Mouse (Mus musculus) urinary bladder, postnatal 36 days (tissue): ENCODE data around the gene Dkkl1.
A peak's percentile ranks its signal among the peaks of the same experiment; 100 is the strongest.

Experiments
- DNase-seq, 2 experiments: peaks; one replicate each; pipeline ENCODE4 v3.0.0; 2022; ENCODE audit warnings: low spot score in 2 of 2, mixed read lengths in 1 of 2

Dkkl1 gene

GRCm38 (mm10) chr7:45211851-45212251 lies at the start of gene Dkkl1:
Gene Dkkl1 (minus strand): TSS chr7:45212147.
- peak in 1 of 2 experiments; percentile 15 for DNase-seq

DNA sequence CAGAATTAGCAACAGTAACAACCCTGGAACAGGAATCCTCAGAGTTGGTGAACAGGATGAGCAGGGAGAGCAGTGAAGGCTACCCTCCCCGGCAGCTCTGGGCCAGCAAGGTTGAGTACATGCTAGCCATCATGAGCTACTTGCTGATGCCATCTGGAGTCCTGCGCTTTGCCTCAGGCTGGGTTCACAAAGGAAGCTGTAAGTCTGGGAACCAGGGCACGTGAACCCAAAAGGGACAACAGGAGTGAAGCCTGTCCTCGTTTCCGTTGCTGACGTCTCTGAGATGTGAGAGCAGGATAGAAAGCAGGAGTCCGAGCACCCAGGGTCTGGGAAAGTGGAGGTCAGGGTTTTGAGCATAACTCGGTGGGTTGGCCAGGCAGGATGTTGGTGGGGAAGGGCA lies 47.3 kb upstream of the Dkkl1 start:
- no peak for DNase-seq

DNA sequence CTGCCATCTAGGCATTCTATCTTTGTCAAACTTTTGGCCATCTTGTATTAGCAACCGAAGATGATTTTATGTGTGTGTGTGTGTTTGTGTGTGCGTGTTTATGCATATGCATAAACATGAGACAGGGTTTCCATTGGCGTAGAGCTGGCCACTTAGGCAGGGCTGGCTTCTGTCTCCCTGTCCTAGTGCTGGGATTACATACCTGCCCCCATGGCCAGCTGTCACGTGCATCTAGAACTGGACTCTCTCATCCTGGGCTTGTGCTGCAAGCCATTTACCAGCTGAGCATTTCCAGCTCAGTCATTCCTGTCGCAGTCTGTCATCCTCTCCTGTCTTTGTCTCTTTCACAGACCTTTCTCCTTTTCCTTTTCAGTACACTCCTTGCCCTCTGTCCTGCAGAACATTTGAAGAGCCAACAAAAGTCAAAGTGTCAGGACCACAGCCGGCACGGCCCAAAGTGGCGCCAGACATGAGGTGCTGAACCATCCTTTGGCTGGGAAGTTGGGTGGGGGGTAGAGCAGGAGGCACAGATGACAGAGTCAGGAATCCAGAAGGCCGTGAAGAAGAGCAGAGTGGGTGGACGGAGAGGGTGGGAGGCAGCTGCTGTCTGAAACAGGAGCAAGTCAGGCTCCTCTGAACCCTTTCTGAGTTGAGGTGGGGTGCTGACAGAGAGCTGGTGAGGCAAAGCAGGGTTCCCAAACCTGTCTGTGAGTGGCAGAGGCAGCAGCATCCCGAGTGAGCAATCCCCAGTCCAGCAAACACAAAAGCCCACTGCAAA lies 45.3 kb upstream of the Dkkl1 start:
- no peak for DNase-seq

- peak in 1 of 2 experiments; percentile 63 for DNase-seq
These were observed 43.9 kb upstream of the Dkkl1 start for GRCm38 (mm10) chr7:45255822-45256221.

- DNase-seq: no peak
These were observed 41.9 kb upstream of the Dkkl1 start for GRCm38 (mm10) chr7:45253806-45254205.

DNA sequence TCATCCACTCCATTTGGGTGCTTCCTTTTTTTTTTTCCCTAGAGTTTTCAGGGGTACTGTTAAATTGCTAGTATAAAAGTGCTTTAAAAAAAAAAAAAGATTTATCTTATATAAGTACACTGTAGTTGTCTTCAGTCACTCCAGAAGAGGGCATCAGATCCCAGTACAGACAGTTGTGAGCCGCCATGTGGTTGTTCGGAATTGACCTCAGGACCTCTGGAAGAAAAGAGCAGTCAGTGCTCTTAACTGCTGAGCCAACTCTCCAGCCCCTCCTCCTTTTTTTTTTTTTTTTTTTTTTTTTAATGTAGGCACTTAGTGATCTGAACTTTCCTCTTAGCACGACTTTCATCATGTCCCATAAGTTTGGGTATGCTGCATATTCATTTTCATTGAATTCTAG lies 35.7 kb upstream of the Dkkl1 start:
- DNase-seq: no peak

GRCm38 (mm10) chr7:45241389-45241749 lies 29.4 kb upstream of the Dkkl1 start:
- DNase-seq: no peak

- DNase-seq: no peak
These were observed 28.9 kb upstream of the Dkkl1 start, which contains the start of gene Slc6a16 for GRCm38 (mm10) chr7:45240633-45241388. Gene Slc6a16 (plus strand): TSS chr7:45241085.

DNA sequence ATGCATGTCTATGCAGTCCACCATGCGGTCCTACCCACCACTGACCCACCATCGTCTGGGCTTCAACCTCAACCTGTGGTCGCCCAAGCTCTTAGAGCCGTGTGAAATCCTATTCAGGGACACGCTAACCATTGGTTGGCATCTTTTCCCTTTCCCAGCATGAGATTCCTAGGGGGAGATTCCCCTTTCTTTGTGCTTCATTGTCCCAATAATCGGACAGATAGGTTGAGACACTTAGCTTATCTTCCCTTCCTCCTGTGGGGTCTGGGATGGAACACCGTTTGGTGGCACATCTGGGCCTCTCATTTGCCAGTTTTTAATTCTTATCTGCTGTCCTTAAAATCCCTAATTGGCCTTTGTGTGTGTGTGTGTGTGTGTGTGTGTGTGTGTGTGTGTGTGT lies 28.2 kb upstream of the Dkkl1 start:
- DNase-seq: no peak

DNA sequence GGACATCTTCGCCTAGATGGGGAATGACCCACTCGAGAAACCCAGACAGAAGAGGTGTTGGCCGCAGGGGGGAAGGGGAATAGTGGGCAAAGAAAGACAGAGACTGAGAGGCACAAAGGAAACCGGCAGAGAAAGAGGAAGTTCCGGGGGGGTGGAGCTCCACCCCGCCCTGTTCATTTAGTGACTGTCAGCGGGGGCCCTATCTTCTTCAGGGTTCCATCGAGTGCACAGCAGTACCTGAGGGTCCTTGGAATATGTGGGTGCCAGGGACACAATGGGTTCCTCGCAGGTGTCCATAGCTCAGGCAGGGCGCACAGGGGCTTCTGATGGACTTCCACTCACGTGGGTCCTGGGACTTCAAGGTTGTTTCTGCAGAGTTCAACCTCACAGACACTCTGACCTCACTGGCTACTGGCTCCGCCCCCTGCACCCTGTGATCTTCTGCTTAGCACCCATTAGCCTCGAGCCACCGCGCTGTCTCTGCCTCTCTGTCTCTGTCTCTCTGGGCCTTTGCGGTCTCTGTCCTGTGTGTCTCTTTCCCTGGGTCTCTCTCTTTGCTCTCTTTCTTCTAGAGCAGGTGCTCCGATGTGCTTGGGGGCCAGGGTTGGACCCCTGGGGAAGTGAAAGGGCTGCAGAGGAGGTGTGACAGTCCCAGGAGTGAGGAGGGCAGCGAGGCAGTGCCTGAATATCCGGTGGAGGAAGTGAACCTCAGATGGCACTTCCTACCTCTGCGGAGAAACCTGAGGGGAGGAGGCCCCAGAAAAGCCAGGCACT lies 27.0 kb upstream of the Dkkl1 start, which contains the start of gene Cd37:
Cd37 (minus strand) TSS at position 393 of the 774 bp plus-strand sequence.
- no peak for DNase-seq

DNA sequence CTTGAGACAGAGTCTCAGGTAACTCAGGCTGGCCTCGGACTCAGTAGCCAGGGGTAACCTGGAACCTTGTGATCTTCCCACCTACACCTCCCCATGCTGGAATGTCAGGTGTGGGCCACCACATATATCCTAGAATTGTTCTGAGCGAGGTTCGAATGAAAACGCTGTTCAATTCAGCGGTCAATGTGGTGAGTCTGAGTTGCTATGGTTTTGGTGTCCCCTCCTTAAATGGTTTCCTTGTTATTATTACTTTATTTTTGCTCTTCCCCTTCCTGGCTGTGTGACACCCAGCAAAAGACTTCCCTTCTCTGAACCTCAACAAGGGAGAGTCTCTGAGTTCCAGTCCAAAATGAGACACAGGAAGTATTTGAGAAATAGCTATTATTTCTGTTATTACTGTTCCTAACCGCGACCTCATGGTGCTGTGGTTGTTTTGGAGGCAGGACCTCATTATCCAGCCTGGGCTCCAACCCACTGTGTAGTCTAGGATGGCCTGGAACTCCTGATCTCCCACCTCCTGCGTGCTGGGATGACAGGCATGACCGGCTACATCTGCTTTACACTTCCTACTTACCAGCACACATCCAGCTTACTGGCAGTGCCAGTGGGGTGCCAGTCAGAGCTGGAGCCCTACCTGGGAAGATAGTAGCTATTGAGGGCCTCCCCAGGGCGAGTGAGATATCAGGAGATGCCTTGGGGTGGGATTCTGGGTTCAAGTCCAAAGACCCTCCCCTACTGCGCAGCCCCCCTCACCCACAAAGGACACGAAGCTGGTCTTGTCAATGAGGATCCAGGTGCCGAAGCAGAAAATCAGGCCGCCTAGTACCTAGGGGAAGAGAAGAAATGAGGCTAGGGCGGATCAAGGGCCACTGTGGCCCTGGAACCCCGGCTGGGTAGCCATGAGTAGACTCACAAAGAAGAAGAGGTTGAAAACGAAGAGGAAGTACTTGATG lies 26.1 kb upstream of the Dkkl1 start:
- DNase-seq: no peak

GRCm38 (mm10) chr7:45235656-45236180 lies 23.8 kb upstream of the Dkkl1 start:
- no peak for DNase-seq

GRCm38 (mm10) chr7:45234922-45235571 lies 23.1 kb upstream of the Dkkl1 start:
- DNase-seq: peak in 1 of 2 experiments; percentile 46

DNA sequence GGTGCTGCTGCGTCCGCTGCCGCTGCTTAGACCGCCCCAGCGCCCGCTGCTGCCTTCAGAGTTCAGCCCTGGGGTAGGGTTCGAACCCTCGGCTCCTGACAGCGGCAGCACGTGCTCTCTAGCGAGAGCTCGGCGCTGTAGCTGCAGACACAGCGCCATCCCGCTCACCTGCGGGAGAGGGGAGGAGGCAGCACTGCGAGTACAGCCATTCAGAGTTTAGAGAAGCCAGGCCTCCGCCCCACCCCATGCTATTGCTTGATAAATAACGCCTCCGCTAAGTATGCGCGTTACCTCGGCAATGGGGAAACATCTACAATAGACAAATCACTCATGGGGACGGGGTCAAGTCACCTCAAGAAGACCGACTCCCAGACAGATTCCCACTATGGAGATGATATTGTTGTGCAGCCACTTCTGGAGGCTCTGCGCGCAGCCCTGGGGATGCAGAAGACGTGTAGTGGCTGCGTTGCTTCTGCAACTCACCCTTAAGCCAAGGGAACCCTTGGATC lies 22.4 kb upstream of the Dkkl1 start:
- no peak for DNase-seq

DNA sequence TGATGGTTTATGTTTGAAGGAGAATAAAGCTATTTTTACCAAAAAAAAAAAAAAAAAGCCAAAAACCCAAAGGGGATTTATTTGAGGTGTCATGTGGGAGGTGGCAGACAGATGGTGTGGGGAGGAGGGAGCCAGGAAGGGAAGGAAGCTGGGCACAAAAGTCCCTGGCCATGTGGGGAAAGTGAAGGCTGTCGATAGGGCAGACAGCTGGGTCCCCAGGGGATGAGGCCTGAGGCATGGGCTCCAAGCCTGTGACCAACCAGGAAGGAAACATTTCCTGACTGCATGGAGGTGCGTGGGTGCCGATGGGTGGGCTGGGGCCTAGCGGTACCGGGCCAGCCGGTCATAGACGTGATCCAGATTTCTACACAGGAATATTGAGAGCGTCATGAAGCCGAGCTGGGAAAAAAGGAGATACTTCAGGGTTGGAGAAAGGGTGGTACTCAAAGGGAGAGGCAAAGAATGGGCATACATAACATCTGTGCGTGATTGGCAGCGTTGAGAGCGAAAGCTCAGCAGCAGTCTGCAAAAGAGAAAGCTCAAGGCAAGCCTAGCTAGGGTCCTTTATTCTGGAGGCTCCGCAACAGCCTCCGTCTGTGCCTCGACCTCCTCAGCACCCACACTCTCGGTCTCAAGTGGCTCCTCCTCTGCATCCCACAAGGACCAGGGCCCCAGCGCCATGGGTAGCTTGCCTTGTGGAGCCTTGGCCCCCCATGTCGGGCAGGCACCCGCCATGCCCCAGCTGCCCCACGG lies 21.8 kb upstream of the Dkkl1 start:
- no peak for DNase-seq

- no peak for DNase-seq
These were observed 20.9 kb upstream of the Dkkl1 start for GRCm38 (mm10) chr7:45232716-45233465.

GRCm38 (mm10) chr7:45231941-45232340 lies 20.0 kb upstream of the Dkkl1 start:
- no peak for DNase-seq

DNA sequence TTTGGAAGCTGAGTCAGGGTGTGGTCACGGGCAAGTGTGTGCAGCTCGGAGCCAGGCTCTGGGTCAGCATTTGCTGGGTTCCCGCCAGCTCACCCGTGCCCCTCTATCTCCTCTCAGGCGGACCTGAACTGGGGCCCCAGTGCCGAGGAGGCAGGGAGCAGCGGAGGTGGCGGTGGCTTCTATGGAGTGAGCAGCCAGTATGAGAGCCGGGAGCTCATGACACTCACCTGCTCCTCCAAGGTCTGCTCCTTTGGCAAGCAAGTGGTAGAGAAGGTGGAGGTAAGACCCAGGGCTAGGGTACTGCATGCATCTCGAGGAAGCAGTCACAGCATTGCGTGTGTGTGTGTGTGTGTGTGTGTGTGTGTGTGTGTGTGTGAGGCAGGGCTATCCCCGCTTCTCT lies 19.2 kb upstream of the Dkkl1 start:
- DNase-seq: no peak
